In genomic region chr7:66466641-66467040, GRCm38 (mm10) we compare ENCODE assay signal across 26 mouse cellular contexts. TPM values are rescaled to one million over a fixed set of nuclear protein-coding genes. Genes with fewer than 3 reads are reported as not detected.
"Had no signal": no experiment of that assay in that cellular context is flagged by ENCODE, and none has a peak within 500 bp of the region (broad histone marks: within the 10 kb centered on the region; RNA-seq: fewer than 3 reads in every experiment).

No protein-coding gene starts in this region.

- ATAC-seq: forebrain, postnatal 0 days; hindbrain, postnatal 0 days; intestine, embryonic 16.5 days had no signal

- H3K27me3 ChIP-seq: heart, embryonic 13.5 days; heart, embryonic 15.5 days; hindbrain, embryonic 13.5 days; hindbrain, embryonic 15.5 days; kidney, embryonic 15.5 days; limb, embryonic 12.5 days had no signal

- H3K4me1 ChIP-seq: heart, embryonic 13.5 days; heart, embryonic 15.5 days; hindbrain, embryonic 13.5 days; hindbrain, embryonic 15.5 days; limb, embryonic 10.5 days had no signal

- H3K9me3 ChIP-seq: heart, embryonic 13.5 days; heart, embryonic 15.5 days; hindbrain, embryonic 13.5 days; hindbrain, embryonic 15.5 days; kidney, embryonic 15.5 days; limb, embryonic 10.5 days; limb, embryonic 12.5 days had no signal

- DNase-seq: forebrain, postnatal 0 days; gastrocnemius, postnatal 14 days; gastrocnemius, postnatal 36 days; heart, postnatal 14 days; heart, postnatal 36 days; kidney, adult 11 months; kidney, adult 2 months; kidney, adult 9 months; kidney, postnatal 14 days; kidney, postnatal 36 days; layer of hippocampus, adult 9-11 months; liver had no signal

- H3K9ac ChIP-seq: forebrain, postnatal 0 days; heart, embryonic 13.5 days; heart, embryonic 15.5 days; hindbrain, embryonic 13.5 days; hindbrain, embryonic 15.5 days; kidney, embryonic 15.5 days; limb, embryonic 12.5 days had no signal

- H3K4me3 ChIP-seq: heart, embryonic 13.5 days; heart, embryonic 15.5 days; hindbrain, embryonic 13.5 days; hindbrain, embryonic 15.5 days; kidney, embryonic 15.5 days; left cerebral cortex, adult 2 months; limb, embryonic 10.5 days; limb, embryonic 12.5 days had no signal

- H3K27ac ChIP-seq: heart, embryonic 13.5 days; heart, embryonic 15.5 days; hindbrain, embryonic 13.5 days; hindbrain, embryonic 15.5 days; hindbrain, postnatal 0 days; kidney, embryonic 15.5 days; kidney, postnatal 0 days; left cerebral cortex, adult 2 months; limb, embryonic 10.5 days; limb, embryonic 12.5 days had no signal

- H3K4me2 ChIP-seq: heart, embryonic 11.5 days; heart, embryonic 13.5 days; heart, embryonic 15.5 days; hindbrain, embryonic 13.5 days; hindbrain, embryonic 15.5 days; kidney, embryonic 15.5 days; limb, embryonic 12.5 days; liver, embryonic 11.5 days had no signal

- H3K36me3 ChIP-seq: heart, embryonic 13.5 days; heart, embryonic 15.5 days; hindbrain, embryonic 13.5 days; hindbrain, embryonic 15.5 days; kidney, embryonic 15.5 days; limb, embryonic 10.5 days; limb, embryonic 12.5 days had no signal

RNA-seq across cellular contexts. Expression of gene Aldh1a3, which starts 39.3 kb away (rescaled TPM):
- total RNA-seq: hematopoietic stem cell, adult 5-6 weeks had no signal
